Mouse (Mus musculus): ENCODE results near the gene Slc38a8. TPM values are rescaled to one million over a fixed set of nuclear protein-coding genes. Genes with fewer than 3 reads are reported as not detected.
A peak's percentile ranks its signal among the peaks of the same experiment; 100 is the strongest.

The Slc38a8 gene
- polyA plus RNA-seq, 1 experiment = 0.13 TPM

DNA sequence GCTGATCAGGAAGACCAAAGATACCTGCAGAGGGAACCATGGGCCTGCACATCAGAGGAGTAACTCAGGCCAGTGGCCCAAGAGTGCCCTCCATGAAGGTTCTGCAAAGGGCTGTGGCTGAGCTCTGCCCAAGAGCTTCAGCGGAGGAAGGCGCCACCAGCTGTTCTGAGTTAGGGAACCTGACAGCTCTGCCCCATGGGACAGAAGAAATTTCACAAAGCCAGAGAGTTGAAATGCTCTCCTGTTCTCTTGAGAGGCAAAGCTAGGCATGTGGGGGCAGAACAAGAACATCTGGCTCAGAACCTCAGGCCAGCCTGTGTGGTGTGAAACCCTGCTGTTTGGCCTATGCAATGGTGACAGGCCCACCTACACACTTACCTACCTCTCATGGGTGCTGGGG lies 1.7 kb downstream of the Slc38a8 start:
- Histone ChIP-seq H3K27ac (ENCODE audit: insufficient read depth, low read length) (no peak overlapping the region), H3K36me3 (ENCODE audit: control insufficient read depth, insufficient read depth, low read length) (no peaks in the 10 kb centered on the region), H3K4me3 (ENCODE audit: extremely low read depth, insufficient read depth, insufficient read length) (no peak overlapping the region), H3K4me1 (ENCODE audit: control insufficient read depth, insufficient read depth, insufficient read length) (no peaks in the 10 kb centered on the region), H3K27me3 (ENCODE audit: control insufficient read depth, insufficient read depth, low read length) (no peaks in the 10 kb centered on the region)
- WGBS = 59% methylated on average over 2 of the region's 2 CpGs
- no peak for DNase-seq (ENCODE audit: low read depth in 1 of 2, low spot score in 2 of 2)
- no peak for TF ChIP-seq POLR2A (IDR thresholded peaks at IDR 0.05; ENCODE audit: low read depth, low read length)
- no peak for TF ChIP-seq CTCF (IDR thresholded peaks at IDR 0.05; ENCODE audit: extremely low read depth, insufficient read depth, insufficient read length, insufficient replicate concordance)

DNA sequence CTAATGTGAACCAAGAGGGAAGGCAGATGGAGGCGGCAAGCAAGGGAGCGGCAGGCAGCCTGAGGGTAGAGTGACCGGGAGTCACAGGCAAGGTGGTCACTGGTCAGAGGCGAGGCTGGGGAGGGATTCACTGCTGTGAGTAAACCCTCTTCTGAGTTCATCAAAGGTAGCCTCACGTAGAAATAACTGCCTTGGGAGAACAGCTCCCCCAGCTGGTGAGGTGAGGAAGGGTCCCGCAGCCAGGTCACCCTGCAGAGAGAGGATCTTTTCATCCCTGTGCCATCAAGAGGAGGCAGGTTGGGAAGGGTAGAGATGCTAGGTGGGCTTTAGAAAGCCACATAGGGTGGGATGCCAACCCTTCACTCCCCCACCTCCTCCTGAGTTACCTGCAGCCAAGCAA lies 4.7 kb downstream of the Slc38a8 start:
- peak; percentile 7 to 57 for DNase-seq (ENCODE audit: low read depth in 1 of 2, low spot score in 2 of 2)
- Histone ChIP-seq H3K27me3 (ENCODE audit: control insufficient read depth, insufficient read depth, low read length) (no peaks in the 10 kb centered on the region), H3K4me1 (ENCODE audit: control insufficient read depth, insufficient read depth, insufficient read length) (no peaks in the 10 kb centered on the region), H3K4me3 (ENCODE audit: extremely low read depth, insufficient read depth, insufficient read length) (no peak overlapping the region), H3K27ac (ENCODE audit: insufficient read depth, low read length) (no peak overlapping the region), H3K36me3 (ENCODE audit: control insufficient read depth, insufficient read depth, low read length) (no peaks in the 10 kb centered on the region)
- WGBS = 27% methylated on average over 6 of the region's 6 CpGs
- TF ChIP-seq POLR2A (IDR thresholded peaks at IDR 0.05; ENCODE audit: low read depth, low read length) (no peak), CTCF (IDR thresholded peaks at IDR 0.05; ENCODE audit: extremely low read depth, insufficient read depth, insufficient read length, insufficient replicate concordance) (peak; percentile 83; the same call in 1 of the 2 replicates)

DNA sequence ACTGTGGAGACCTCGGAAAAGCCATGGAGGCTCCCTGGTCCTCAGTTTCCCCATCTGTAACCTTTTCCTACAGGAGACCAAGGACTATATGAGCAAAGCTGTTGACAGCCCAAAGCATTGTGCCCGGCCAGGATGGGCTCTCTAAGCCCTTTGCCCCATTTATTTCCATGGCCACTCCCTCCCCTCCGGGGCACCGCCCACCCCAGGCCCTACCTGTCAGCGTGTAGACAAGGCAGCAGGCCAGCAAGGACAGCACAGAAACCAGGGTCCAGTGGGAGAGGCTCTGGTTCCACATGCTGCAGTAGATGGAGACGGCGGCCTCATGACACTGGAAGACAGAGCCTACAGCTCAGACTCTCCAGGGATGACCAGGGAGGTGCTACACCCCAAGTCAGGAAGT lies 14.4 kb downstream of the Slc38a8 start:
- TF ChIP-seq CTCF (IDR thresholded peaks at IDR 0.05; ENCODE audit: extremely low read depth, insufficient read depth, insufficient read length, insufficient replicate concordance) (no peak), POLR2A (IDR thresholded peaks at IDR 0.05; ENCODE audit: low read depth, low read length) (no peak)

DNA sequence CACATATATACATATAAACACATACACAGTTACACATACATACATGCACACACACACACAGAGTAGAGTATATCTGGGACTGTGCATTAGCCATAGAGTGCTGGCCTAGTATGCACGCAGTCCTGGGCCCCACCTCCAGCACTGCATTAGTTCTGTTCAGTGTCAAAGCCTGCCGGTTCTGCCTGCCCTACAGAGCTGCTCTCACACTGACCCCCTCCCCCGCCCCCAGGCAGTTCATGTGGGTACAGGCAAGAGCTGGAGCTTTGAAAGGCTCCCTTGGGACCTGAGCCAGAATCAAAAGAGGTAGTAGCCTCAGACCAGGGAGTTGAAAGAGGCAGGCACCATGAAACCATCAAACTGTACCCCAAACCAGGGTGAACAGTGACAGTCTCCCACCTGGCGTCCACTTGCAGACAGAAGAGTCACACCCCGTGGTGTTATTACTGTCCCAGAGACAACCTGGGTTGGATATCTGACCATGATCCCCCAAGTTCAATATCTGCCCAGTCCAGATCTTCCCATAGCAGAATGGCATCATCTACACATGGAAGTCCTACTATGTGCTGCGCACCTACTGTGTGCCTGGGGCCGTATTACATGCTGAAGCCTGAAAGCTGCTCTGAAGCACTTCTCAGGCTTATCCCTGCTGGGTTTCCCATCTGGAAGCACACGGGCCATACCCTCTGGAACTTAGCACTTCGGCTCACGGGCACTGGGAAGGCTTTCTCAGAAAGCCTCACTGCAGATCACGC lies 17.2 kb downstream of the Slc38a8 start:
- DNase-seq (ENCODE audit: low read depth in 1 of 2, low spot score in 2 of 2) = peak; percentile 12 to 25

More for the DNA sequence above, 14.4 kb downstream of the Slc38a8 start:
- WGBS = 82% methylated on average over 7 of the region's 7 CpGs
- DNase-seq (ENCODE audit: low read depth in 1 of 2, low spot score in 2 of 2) = no peak
- 0 out of 2 replicates have a peak, but pooled peaks cover 2% of the 10 kb centered on the region for H3K4me1 ChIP-seq (ENCODE audit: control insufficient read depth, insufficient read depth, insufficient read length)
- no peak overlapping the region for H3K27ac ChIP-seq (ENCODE audit: insufficient read depth, low read length)
- H3K36me3 ChIP-seq (ENCODE audit: control insufficient read depth, insufficient read depth, low read length) = no peaks in the 10 kb centered on the region
- no peaks in the 10 kb centered on the region for H3K27me3 ChIP-seq (ENCODE audit: control insufficient read depth, insufficient read depth, low read length)
- no peak overlapping the region for H3K4me3 ChIP-seq (ENCODE audit: extremely low read depth, insufficient read depth, insufficient read length)

DNA sequence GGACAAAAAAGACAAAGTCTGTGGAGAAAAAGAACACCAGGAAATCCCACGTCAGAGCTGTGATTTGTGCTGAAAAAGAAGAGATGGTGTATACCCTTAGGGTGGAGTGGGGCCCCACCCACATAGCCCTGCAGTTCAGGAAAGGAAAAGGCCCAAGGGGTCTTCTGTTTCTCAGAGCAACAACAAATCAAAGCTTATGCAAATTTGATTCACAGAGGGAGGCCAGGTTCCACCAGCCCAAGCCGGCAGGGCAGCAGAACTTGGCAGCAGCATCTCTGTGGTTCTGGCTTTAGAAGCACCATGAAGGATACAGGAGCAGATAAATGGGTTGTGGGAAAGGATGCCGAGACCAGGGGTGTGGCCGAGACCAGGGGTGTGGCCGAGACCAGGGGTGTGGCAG lies 22.8 kb downstream of the Slc38a8 start:
- Histone ChIP-seq H3K27ac (ENCODE audit: insufficient read depth, low read length) (no peak overlapping the region), H3K27me3 (ENCODE audit: control insufficient read depth, insufficient read depth, low read length) (no peaks in the 10 kb centered on the region), H3K4me1 (ENCODE audit: control insufficient read depth, insufficient read depth, insufficient read length) (no peaks in the 10 kb centered on the region), H3K4me3 (ENCODE audit: extremely low read depth, insufficient read depth, insufficient read length) (no peak overlapping the region), H3K36me3 (ENCODE audit: control insufficient read depth, insufficient read depth, low read length) (no peaks in the 10 kb centered on the region)
- no peak for DNase-seq (ENCODE audit: low read depth in 1 of 2, low spot score in 2 of 2)
- 30% methylated on average over 5 of the region's 5 CpGs for WGBS
- TF ChIP-seq CTCF (IDR thresholded peaks at IDR 0.05; ENCODE audit: extremely low read depth, insufficient read depth, insufficient read length, insufficient replicate concordance) (no peak), POLR2A (IDR thresholded peaks at IDR 0.05; ENCODE audit: low read depth, low read length) (no peak)

More for the DNA sequence above, 17.2 kb downstream of the Slc38a8 start:
- TF ChIP-seq POLR2A (IDR thresholded peaks at IDR 0.05; ENCODE audit: low read depth, low read length) (no peak), CTCF (IDR thresholded peaks at IDR 0.05; ENCODE audit: extremely low read depth, insufficient read depth, insufficient read length, insufficient replicate concordance) (no peak)
- H3K4me3 ChIP-seq (ENCODE audit: extremely low read depth, insufficient read depth, insufficient read length) = no peak overlapping the region
- no peaks in the 10 kb centered on the region for H3K36me3 ChIP-seq (ENCODE audit: control insufficient read depth, insufficient read depth, low read length)
- 71% methylated on average over 11 of the region's 11 CpGs for WGBS
- H3K27ac ChIP-seq (ENCODE audit: insufficient read depth, low read length) = no peak overlapping the region
- H3K4me1 ChIP-seq (ENCODE audit: control insufficient read depth, insufficient read depth, insufficient read length) = 0 out of 2 replicates have a peak, but pooled peaks cover 2% of the 10 kb centered on the region
- no peaks in the 10 kb centered on the region for H3K27me3 ChIP-seq (ENCODE audit: control insufficient read depth, insufficient read depth, low read length)

DNA sequence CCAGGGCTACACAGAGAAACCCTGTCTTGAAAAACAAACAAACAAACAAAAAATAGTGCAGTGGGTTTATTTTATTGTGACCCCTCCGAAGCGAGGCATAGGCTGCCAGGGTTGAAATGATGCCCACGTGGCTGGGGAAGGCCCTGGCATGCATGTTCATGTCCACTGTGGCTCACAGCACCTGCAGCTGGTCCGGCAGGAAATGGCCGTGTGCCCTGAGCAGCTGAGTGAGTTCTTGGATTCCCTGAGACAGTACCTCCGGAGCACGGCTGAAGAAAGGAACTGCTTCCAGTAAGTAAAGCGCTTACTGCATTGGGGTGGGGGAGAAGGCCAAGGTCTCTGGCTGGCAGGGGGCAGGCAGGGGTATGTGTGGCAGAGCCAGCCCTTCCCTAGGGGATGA lies 33.4 kb downstream of the Slc38a8 start:
- H3K4me3 ChIP-seq (ENCODE audit: extremely low read depth, insufficient read depth, insufficient read length) = no peak overlapping the region
- 0 out of 2 replicates have a peak, but pooled peaks cover 4% of the 10 kb centered on the region for H3K27me3 ChIP-seq (ENCODE audit: control insufficient read depth, insufficient read depth, low read length)
- no peak for TF ChIP-seq CTCF (IDR thresholded peaks at IDR 0.05; ENCODE audit: extremely low read depth, insufficient read depth, insufficient read length, insufficient replicate concordance)
- no peak for TF ChIP-seq POLR2A (IDR thresholded peaks at IDR 0.05; ENCODE audit: low read depth, low read length)
- 86% methylated on average over 8 of the region's 8 CpGs for WGBS
- H3K36me3 ChIP-seq (ENCODE audit: control insufficient read depth, insufficient read depth, low read length) = no peaks in the 10 kb centered on the region
- no peak overlapping the region for H3K27ac ChIP-seq (ENCODE audit: insufficient read depth, low read length)
- H3K4me1 ChIP-seq (ENCODE audit: control insufficient read depth, insufficient read depth, insufficient read length) = no peaks in the 10 kb centered on the region
- no peak for DNase-seq (ENCODE audit: low read depth in 1 of 2, low spot score in 2 of 2)

DNA sequence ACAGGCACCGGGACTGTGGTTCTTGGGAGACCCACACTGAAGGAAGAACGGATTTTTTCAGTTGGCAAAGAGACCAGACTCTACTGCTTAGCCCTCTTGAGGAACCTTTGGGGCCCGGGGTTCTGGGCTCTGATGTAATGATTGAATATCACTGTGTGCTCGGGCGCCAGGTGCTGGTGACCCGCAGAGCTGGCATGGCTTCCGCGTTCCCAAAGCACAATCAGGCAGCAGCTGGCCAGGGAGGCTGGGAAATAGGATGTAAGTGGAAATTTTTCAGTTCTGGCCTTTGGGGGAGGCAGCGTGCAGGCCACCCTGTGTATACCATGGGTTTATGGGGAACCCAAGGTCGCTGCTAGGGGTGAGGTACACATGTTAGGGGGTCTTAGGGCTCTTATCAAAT lies 34.7 kb downstream of the Slc38a8 start:
- 0 out of 2 replicates have a peak, but pooled peaks cover 4% of the 10 kb centered on the region for H3K27me3 ChIP-seq (ENCODE audit: control insufficient read depth, insufficient read depth, low read length)
- H3K27ac ChIP-seq (ENCODE audit: insufficient read depth, low read length) = no peak overlapping the region
- no peak for DNase-seq (ENCODE audit: low read depth in 1 of 2, low spot score in 2 of 2)
- 88% methylated on average over 10 of the region's 10 CpGs for whole genome bisulfite sequencing
- TF ChIP-seq POLR2A (IDR thresholded peaks at IDR 0.05; ENCODE audit: low read depth, low read length) (no peak), CTCF (IDR thresholded peaks at IDR 0.05; ENCODE audit: extremely low read depth, insufficient read depth, insufficient read length, insufficient replicate concordance) (no peak)
- no peak overlapping the region for H3K4me3 ChIP-seq (ENCODE audit: extremely low read depth, insufficient read depth, insufficient read length)
- H3K36me3 ChIP-seq (ENCODE audit: control insufficient read depth, insufficient read depth, low read length) = no peaks in the 10 kb centered on the region
- no peaks in the 10 kb centered on the region for H3K4me1 ChIP-seq (ENCODE audit: control insufficient read depth, insufficient read depth, insufficient read length)
